Mouse (Mus musculus) left cerebral cortex, postnatal 36 days (tissue): ENCODE results near the gene Spag6. TPM values are rescaled to one million over a fixed set of nuclear protein-coding genes. Genes with fewer than 3 reads are reported as not detected.

Source experiments
- DNase-seq, 2 experiments: peaks; one replicate each; pipeline ENCODE4 v3.0.0; 2021 to 2022; ENCODE audit warnings: low spot score in 2 of 2, mixed read lengths in 1 of 2
- intact Hi-C: fragments of 180-260 bp; cut with DNase I; formaldehyde crosslinking; loops from one replicate; pipeline ENCODE4 v1.15.1; 2025
- total RNA-seq, 2 experiments: library from RNA; stranded (reverse); gene quantifications; 2 replicates each; pipeline ENCODE4 v1.2.3; 2021

Spag6 gene
- total RNA-seq: 1 to 10 TPM; 6.6 to 7.3 TPM

DNA sequence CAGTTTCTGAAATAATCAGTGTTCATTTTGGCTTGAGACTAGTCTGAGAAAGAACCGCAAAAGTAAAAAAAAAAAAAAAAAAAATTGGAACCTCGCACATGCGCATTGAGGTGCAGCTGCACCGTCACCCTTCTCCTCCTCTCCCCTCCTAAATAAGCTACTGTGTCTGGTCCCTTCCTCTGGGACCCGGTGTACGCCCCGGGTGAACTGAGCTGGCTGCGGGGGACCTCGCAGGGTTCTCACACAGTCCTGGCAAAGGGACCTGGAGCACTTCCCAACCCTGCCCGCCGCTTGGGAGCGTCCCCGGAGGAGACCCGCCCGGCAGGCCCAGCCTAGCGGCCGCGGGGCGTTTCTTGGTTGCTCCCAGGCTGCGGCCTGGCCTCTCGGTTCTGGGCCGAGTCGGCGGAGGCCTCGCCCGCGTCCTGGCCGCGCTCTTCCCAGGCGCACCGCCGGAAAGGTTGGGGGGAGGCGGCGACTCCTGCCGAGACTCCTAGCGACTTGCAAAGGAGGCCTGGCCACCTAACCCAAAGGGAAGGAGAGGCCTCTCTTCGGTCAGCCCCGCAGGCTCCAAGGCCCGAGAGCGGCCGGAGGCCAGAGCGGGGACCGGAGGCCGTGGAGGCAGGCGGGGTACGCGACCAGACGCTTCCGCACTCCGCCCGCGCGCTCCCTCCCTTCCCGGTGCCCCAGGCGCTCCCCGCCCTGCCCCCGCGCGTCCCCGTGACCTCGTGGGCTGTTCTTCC is at the start of gene Spag6:
TSS of gene Spag6 (plus strand) at position 162 of the 740 bp plus-strand sequence.
- peak; percentile 78 to 82 for DNase-seq
- intact Hi-C loops: loop anchor here (5.0 to 10.0 kb wide), 5 partner anchors 73 to 761 kb away; partner anchors contain the start of genes 4930426L09Rik and Pip4k2a

DNA sequence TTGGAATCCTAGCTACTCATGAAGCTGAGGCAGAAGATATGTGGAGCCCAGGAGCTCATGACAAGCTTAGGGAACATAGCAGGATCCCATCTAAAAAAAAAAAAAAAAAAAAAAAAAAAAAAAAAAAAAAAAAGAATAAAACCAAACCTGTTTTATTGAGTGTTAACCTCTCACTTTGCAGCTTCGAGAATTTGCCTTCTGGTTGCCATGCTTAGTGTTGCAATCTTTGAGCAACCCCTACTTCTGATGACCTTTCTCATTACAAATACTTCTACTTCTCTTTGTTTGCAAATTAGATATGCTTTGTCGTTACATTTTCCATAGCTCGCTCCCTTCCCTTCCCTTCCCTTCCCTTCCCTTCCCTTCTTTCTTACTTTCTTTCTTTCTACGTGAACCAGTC is 45.3 kb upstream of the Spag6 start:
- intact Hi-C loops: no loop called here
- DNase-seq: no peak

DNA sequence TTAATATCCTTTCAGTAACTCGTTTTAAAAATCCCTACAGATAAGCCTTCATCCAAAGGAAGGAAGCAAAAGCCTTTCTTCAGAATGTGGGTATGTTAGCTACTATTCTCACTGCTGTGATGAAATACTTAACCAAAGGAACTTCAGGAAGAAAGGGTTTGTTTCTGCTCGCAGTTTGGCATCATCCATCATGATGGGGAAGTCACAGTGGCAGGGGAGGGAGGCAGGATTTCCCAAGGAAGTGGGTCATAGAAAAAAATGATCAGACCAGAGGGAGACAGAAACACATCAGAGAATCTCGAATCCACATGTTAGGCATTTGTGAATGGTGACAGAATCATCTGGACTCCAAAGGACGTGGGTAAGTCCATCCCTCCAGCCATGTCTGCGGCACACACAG is 39.0 kb upstream of the Spag6 start:
- DNase-seq: no peak
- intact Hi-C loops: no loop called here

DNA sequence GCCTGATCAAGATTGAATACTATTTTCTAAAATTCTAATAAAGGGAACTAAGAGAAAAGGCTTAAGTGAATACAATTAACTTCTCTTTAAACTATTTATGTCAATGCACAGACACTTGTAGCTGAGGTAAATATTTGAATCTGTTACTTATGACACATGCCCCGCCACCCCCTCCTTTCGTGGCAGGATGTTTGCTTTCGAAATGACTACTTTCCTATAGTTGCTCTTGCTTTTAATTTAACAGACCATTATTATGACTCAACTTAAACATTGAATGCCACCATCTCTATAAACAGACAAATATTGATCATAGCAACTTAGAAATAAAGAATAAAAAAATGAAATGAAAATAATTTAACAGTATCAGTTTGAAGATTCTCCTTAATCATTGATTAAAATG is 29.8 kb upstream of the Spag6 start:
- DNase-seq: no peak
- intact Hi-C loops: no loop called here

GRCm38 (mm10) chr2:18671041-18671440 is 22.8 kb upstream of the Spag6 start:
- no peak for DNase-seq
- intact Hi-C loops: loop anchor here (5.0 to 10.0 kb wide), 3 partner anchors 84 to 646 kb away; no protein-coding TSS in a partner anchor

GRCm38 (mm10) chr2:18672133-18672765 is 21.6 kb upstream of the Spag6 start, which contains the start of gene Commd3:
Gene Commd3 (plus strand): TSS chr2:18672384.
- intact Hi-C loops: loop anchor here (5.0 to 10.0 kb wide), 3 partner anchors 85 to 647 kb away; no protein-coding TSS in a partner anchor
- peak; percentile 97 for DNase-seq

GRCm38 (mm10) chr2:18672766-18673164 is 21.1 kb upstream of the Spag6 start:
- no peak for DNase-seq
- intact Hi-C loops: loop anchor here (5.0 to 10.0 kb wide), 3 partner anchors 85 to 648 kb away; no protein-coding TSS in a partner anchor

GRCm38 (mm10) chr2:18673766-18674165 is 20.1 kb upstream of the Spag6 start:
- intact Hi-C loops: loop anchor here (5.0 to 10.0 kb wide), 3 partner anchors 86 to 649 kb away; no protein-coding TSS in a partner anchor

DNA sequence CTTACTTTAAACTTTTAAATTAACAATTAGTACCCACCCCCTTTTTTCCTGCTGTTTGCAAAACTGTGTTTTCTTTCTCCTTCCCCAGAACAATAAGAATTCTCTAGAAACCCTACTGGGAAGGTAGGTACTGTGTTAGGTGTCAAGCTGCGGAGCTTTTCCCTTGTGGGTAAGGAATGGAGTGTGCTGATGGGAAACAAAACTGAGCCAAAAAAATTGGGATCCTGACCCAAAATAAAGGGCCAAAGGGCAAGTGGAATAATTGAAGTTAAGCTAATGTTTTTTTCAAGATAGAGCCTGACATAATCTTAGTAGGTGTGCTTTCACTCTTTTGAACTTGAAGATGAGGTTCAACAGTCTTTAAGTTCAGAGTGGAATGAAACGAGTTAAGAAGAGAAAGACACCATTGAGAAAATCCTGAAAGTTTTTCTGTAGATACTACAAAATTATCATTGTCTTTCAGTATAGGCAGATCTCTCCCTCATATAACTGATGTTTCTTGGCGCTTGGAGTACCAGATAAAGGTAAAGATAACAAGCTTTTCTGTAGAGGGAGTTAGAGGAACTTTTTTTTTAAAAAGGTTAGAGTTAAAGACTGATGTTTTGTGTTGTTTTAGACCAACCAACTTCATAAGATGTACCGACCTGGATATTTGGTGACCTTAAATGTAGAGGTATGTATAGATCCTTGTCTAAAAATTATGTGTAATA is 19.5 kb upstream of the Spag6 start:
- intact Hi-C loops: loop anchor here (5.0 to 10.0 kb wide), 3 partner anchors 87 to 650 kb away; no protein-coding TSS in a partner anchor
- DNase-seq: no peak

More at GRCm38 (mm10) chr2:18673766-18674165, 20.1 kb upstream of the Spag6 start:
- DNase-seq: no peak

DNA sequence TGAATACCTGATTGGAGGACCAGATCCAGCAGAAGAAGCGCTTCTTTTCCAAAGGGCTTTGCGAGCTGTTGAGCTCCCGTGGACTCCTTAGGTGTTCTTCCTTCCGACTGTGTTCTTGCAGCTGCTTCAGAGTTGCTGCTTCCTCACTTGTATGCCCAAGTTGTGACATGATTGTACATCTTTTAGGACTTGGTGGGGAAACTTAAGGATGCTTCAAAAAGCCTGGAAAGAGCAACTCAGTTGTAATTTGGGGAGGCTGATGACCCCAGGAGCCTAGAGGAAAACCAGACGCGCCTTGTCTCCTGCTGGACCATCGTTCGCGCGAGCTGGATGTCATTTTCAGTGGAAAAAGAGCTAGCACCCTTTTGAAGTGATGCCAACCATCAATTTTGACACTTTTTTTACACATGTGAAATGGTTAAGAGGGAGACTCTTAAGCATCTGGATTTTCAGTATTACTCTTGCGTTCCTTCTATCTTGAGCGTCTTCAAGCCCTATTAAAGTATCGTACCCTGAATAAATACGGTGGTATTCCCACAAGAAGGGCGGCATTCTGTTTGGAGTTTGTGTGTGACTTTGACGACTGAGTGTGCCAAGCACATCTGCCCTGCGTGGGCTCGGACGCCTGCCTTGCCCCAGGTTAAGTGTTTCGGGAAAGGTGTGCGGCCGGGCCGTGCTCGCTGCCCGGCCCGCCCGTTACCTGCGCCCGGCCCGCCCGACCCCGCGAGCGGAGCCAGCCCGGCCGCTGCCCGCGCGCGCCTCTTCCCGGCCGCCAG is 18.0 kb upstream of the Spag6 start:
- intact Hi-C loops: loop anchor here (2.0 to 10.0 kb wide), 7 partner anchors 15 to 651 kb away; partner anchors contain the start of genes 4930426L09Rik, Dnajc1 and Pip4k2a
- DNase-seq: no peak

- intact Hi-C loops: loop anchor here (2.0 to 10.0 kb wide), 7 partner anchors 14 to 652 kb away; partner anchors contain the start of genes 4930426L09Rik, Dnajc1 and Pip4k2a
- DNase-seq: peak in 1 of 2 experiments; percentile 80
Measured at GRCm38 (mm10) chr2:18676457-18676935, 17.3 kb upstream of the Spag6 start.

- intact Hi-C loops: loop anchor here (2.0 to 10.0 kb wide), 7 partner anchors 14 to 652 kb away; partner anchors contain the start of genes 4930426L09Rik, Dnajc1 and Pip4k2a
- peak; percentile 70 to 76 for DNase-seq
Measured at GRCm38 (mm10) chr2:18676936-18677491, 16.8 kb upstream of the Spag6 start, which contains the start of gene Bmi1. Gene Bmi1 (plus strand): TSS chr2:18677018.

DNA sequence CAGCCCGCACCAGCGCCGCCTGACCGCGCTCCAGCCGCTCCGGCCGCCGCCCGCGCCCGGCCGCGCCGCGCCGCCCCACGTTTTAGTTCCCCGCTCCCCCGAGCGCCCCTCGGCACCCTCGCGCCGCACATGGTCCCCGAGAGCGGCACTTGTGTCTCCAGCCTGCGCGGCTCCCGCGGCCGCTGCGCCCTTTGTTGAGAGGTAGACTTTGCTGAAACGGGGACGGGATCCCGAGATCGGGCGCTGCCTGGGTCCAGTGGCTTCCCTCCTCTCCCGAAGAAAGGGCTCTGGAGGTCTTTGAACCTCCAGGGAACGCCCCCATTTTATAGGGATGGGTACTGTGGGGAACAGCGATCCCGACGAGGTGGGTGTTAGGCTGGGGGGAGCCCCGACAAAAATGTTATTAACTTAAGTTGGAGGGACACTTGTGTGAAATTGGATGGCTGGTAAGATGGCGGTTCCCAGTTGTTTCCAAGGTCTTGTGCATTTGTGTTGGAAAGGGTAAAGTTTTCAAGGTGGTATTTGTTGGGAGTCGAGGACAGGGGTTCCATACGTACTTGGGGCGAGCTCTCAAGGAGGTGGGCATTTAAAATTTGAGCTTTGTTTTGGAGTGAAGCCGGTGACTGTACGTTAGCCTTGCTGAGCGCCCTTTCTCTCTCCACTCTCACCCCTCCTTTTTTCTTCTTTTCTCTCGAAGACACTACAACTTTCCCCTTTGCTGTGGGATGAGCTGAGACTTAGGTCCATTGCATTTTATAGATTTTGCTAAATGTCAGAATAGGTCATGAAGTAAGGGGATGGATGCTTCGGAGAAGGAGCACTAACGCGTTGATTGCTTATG is 16.0 kb upstream of the Spag6 start:
- DNase-seq: peak; percentile 48 to 58
- intact Hi-C loops: loop anchor here (2.0 to 10.0 kb wide), 7 partner anchors 13 to 653 kb away; partner anchors contain the start of genes 4930426L09Rik, Dnajc1 and Pip4k2a

GRCm38 (mm10) chr2:18679701-18680100 is 14.1 kb upstream of the Spag6 start:
- no peak for DNase-seq
- intact Hi-C loops: loop anchor here (5.0 to 10.0 kb wide), 6 partner anchors 72 to 655 kb away; partner anchors contain the start of genes 4930426L09Rik, Dnajc1 and Pip4k2a

- intact Hi-C loops: no loop called here
- DNase-seq: no peak
Measured at GRCm38 (mm10) chr2:18680501-18680900, 13.3 kb upstream of the Spag6 start.

GRCm38 (mm10) chr2:18680961-18681360 is 12.9 kb upstream of the Spag6 start:
- DNase-seq: peak; percentile 62 to 65
- intact Hi-C loops: no loop called here

GRCm38 (mm10) chr2:18684062-18684461 is 9.8 kb upstream of the Spag6 start:
- intact Hi-C loops: no loop called here
- no peak for DNase-seq
